Mouse (Mus musculus) liver, embryonic 18 days (tissue): ENCODE data around the gene Egfl7. TPM values are rescaled to one million over a fixed set of nuclear protein-coding genes. Genes with fewer than 3 reads are reported as not detected.

Experiments used
- polyA plus RNA-seq: library from polyadenylated mRNA; depleted of rRNA; stranded (reverse); fragments of >200 nt; gene quantifications from 2 replicates; pipeline ENCODE4 v1.2.3, GENCODE M21; 2012; rRNA removed

Egfl7 gene
- 98.2 and 103 TPM in 2 replicates for polyA plus RNA-seq

DNA sequence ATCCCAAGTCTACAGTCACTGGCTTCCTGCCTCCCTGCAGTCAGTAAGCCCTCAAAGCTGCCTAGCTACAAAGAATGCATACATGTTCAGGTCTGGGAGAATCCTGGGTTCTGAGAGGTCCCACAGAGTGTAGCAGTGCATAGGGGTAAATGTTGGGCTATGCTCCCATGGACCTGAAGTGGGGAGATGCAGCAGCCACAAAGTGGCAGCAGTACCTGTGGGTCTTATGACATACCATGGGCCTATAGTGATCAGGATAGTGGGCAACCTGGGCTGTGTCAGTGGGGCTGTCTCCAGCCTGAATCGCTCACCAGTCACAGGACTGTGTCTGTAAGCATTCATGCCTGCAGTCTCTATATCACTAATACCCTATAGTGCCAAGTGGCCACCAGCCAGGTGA, at the start of gene Egfl7:
Egfl7 (plus strand) TSS at position 301 of the 400 bp plus-strand sequence.

DNA sequence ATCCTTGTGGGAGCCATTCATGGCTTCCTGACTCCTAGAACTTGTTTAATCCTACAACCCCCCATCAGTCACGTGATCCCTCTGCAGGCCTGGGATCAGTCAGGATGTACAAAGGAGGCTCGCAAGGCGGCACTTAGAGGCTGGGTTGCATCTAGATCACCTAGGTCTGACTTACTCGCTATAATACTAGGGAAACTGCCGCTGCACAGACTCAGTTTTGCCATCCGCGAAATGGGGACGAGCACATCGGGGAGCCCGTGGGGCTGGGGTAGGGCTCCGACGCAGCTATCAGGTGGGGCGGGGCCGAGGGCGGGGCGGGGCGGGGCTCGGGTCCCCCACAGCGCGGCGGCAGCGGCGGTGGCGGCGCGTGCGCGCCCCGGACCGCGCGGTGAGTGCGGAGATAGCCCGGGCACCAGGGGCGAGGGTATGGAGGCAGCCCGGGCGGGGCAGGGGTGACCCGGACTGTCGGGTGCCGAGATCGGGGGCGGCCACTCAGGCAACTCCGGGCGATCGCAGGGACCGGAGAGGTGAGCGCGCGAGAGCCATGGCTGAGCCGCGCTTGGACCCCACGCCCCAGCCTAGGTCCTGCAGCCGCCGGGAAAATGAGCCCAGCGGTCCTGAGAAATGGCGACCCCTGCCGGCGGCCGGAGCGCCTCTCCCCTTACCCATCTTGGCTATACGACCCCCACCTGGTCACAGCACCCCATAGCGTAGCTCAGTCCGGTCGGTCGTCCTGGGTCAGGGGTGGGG, 6.7 kb downstream of the Egfl7 start, which contains the start of gene Gm20532:
Gm20532 (plus strand) TSS at position 346 of the 750 bp plus-strand sequence.

GRCm38 (mm10) chr2:26603720-26604671, 24.2 kb downstream of the Egfl7 start, which contains the start of gene Agpat2:
Agpat2 (minus strand) TSS chr2:26604417.

GRCm38 (mm10) chr2:26627921-26628739, 48.3 kb downstream of the Egfl7 start, which contains the start of gene Fam69b:
Fam69b (plus strand) TSS chr2:26628457.

Other genes starting within 250 kb of the Egfl7 start
- gene Dnlz, start 227.9 kb upstream of the Egfl7 start, polyA plus RNA-seq: 7.0 and 7.3 TPM in 2 replicates
- 9.9 and 14.2 TPM in 2 replicates for gene Card9, start 219.1 kb upstream of the Egfl7 start, polyA plus RNA-seq
- 9.1 and 9.5 TPM in 2 replicates for gene Snapc4, start 199.4 kb upstream of the Egfl7 start, polyA plus RNA-seq
- gene Entr1, start 190.7 kb upstream of the Egfl7 start, polyA plus RNA-seq: 33.9 and 35.0 TPM in 2 replicates
- gene Pmpca, start 190.7 kb upstream of the Egfl7 start, polyA plus RNA-seq: 33.4 and 35.6 TPM in 2 replicates
- gene Inpp5e, start 170.8 kb upstream of the Egfl7 start, polyA plus RNA-seq: 6.1 and 7.1 TPM in 2 replicates
- 16.5 and 19.2 TPM in 2 replicates for gene Sec16a, start 134.8 kb upstream of the Egfl7 start, polyA plus RNA-seq
- gene Notch1, start 63.4 kb upstream of the Egfl7 start, polyA plus RNA-seq: 2.4 and 3.3 TPM in 2 replicates
- gene Gm20532, start 6.6 kb downstream of the Egfl7 start, polyA plus RNA-seq: not detected in 2 replicates
- gene Agpat2, start 24.4 kb downstream of the Egfl7 start, polyA plus RNA-seq: 113 and 116 TPM in 2 replicates
- gene Fam69b, start 48.4 kb downstream of the Egfl7 start, polyA plus RNA-seq: 0.87 and 1.0 TPM in 2 replicates
- gene Lcn4, start 91.3 kb downstream of the Egfl7 start, polyA plus RNA-seq: not detected in 2 replicates